Mouse (Mus musculus): Measurements from ENCODE around the gene Serpinb8.

- TF ChIP-seq POLR2A (IDR thresholded peaks at IDR 0.05; ENCODE audit: extremely low read depth, insufficient read depth, low read length), result no peak
- TF ChIP-seq CTCF (IDR thresholded peaks at IDR 0.05; ENCODE audit: extremely low read depth, insufficient read depth, low read length), result no peak
Measured at GRCm38 (mm10) chr1:107581220-107581619, 8.6 kb upstream of the Serpinb8 start.

Data from cortical plate, adult 2 months (tissue).